Mouse (Mus musculus): ENCODE measurements around the gene Olfr551. TPM values are rescaled to one million over a fixed set of nuclear protein-coding genes. Genes with fewer than 3 reads are reported as not detected.

Olfr551 gene
- polyA plus RNA-seq, 1 experiment from 2014 or later, result not detected

- Histone ChIP-seq H3K27ac (replicated peaks in 1 of 2; ENCODE audit: control insufficient read depth in 1 of 2, insufficient read depth in 1 of 2, low read depth in 2 of 2, low read length in 2 of 2) (no peak within 1 kb of the TSS), H3K4me1 (ENCODE audit: control insufficient read depth in 2 of 2, insufficient read depth in 2 of 2, low read length in 2 of 2) (no peaks in the 10 kb centered on the region), H3K9ac (ENCODE audit: low read length) (no peak within 1 kb of the TSS), H3K9me3 (ENCODE audit: control insufficient read depth, low read length) (no peaks in the 10 kb centered on the region), H3K4me2 (ENCODE audit: low read length) (no peak within 1 kb of the TSS), H3K36me3 (ENCODE audit: control insufficient read depth, insufficient read depth, low read length) (no peaks in the 10 kb centered on the region), H3K4me3 (ENCODE audit: control insufficient read depth in 1 of 2, insufficient read depth in 1 of 2, low read depth in 1 of 2, low read length in 2 of 2) (no peak within 1 kb of the TSS), H3K27me3 (ENCODE audit: control insufficient read depth, insufficient read depth, low read length) (no peaks in the 10 kb centered on the region)
- WGBS, result 79% methylated on average over 2 of the region's 2 CpGs
- ATAC-seq (ENCODE audit: insufficient number of reproducible peaks, insufficient read depth, low FRiP score, low read depth), result no peak
These were observed 51.1 kb downstream of the Olfr551 start, which contains the start of gene Olfr548-ps1 for GRCm38 (mm10) chr7:102540596-102540995. Olfr548-ps1 (plus strand) TSS chr7:102540896.

GRCm38 (mm10) chr7:102534449-102534848, 57.2 kb downstream of the Olfr551 start, which contains the start of gene Olfr547:
Olfr547 (plus strand) TSS chr7:102534749.
- 94% methylated on average over 1 of the region's 1 CpGs for WGBS
- H3K27me3 ChIP-seq (ENCODE audit: control insufficient read depth, insufficient read depth, low read length), result no peaks in the 10 kb centered on the region
- H3K27ac ChIP-seq (replicated peaks in 1 of 2; ENCODE audit: control insufficient read depth in 1 of 2, insufficient read depth in 1 of 2, low read depth in 2 of 2, low read length in 2 of 2), result no peak within 1 kb of the TSS
- H3K9me3 ChIP-seq (ENCODE audit: control insufficient read depth, low read length), result no peaks in the 10 kb centered on the region
- H3K4me1 ChIP-seq (ENCODE audit: control insufficient read depth in 2 of 2, insufficient read depth in 2 of 2, low read length in 2 of 2), result no peaks in the 10 kb centered on the region
- no peak within 1 kb of the TSS for H3K4me3 ChIP-seq (ENCODE audit: control insufficient read depth in 1 of 2, insufficient read depth in 1 of 2, low read depth in 1 of 2, low read length in 2 of 2)
- no peaks in the 10 kb centered on the region for H3K36me3 ChIP-seq (ENCODE audit: control insufficient read depth, insufficient read depth, low read length)
- H3K4me2 ChIP-seq (ENCODE audit: low read length), result no peak within 1 kb of the TSS
- no peak for ATAC-seq (ENCODE audit: insufficient number of reproducible peaks, insufficient read depth, low FRiP score, low read depth)
- no peak within 1 kb of the TSS for H3K9ac ChIP-seq (ENCODE audit: low read length)

Other genes starting within 250 kb of the Olfr551 start
- 119 TPM in 2 replicates for gene Rrm1, start 150.2 kb downstream of the Olfr551 start, polyA plus RNA-seq (2014; fragmentation: Nextera tagmentation; extraction: Ambion mirVana)
- 0.27 and 0.41 TPM in 2 replicates for gene Olfr543, start 110.2 kb downstream of the Olfr551 start, polyA plus RNA-seq (2014; fragmentation: Nextera tagmentation; extraction: Ambion mirVana)
- 0.12 and 0.13 TPM in 2 replicates for gene Olfr544, start 103.6 kb downstream of the Olfr551 start, polyA plus RNA-seq (2014; fragmentation: Nextera tagmentation; extraction: Ambion mirVana)
- not detected in 2 replicates for gene Olfr545, start 92.3 kb downstream of the Olfr551 start, polyA plus RNA-seq (2014; fragmentation: Nextera tagmentation; extraction: Ambion mirVana)
- not detected in 2 replicates for gene Olfr547, start 57.1 kb downstream of the Olfr551 start, polyA plus RNA-seq (2014; fragmentation: Nextera tagmentation; extraction: Ambion mirVana)
- gene Olfr548-ps1, start 51.0 kb downstream of the Olfr551 start, polyA plus RNA-seq (2014; fragmentation: Nextera tagmentation; extraction: Ambion mirVana), result not detected in 2 replicates
- gene Olfr549, start 42.0 kb downstream of the Olfr551 start, polyA plus RNA-seq (2014; fragmentation: Nextera tagmentation; extraction: Ambion mirVana), result not detected in 2 replicates
- 0.57 and 0.96 TPM in 2 replicates for gene Trim21, start 26.4 kb downstream of the Olfr551 start, polyA plus RNA-seq (2014; fragmentation: Nextera tagmentation; extraction: Ambion mirVana)
- not detected in 2 replicates for gene Olfr550, start 20.4 kb downstream of the Olfr551 start, polyA plus RNA-seq (2014; fragmentation: Nextera tagmentation; extraction: Ambion mirVana)
- gene Olfr552, start 5.9 kb upstream of the Olfr551 start, polyA plus RNA-seq (2014; fragmentation: Nextera tagmentation; extraction: Ambion mirVana), result not detected in 2 replicates
- gene Olfr553, start 26.3 kb upstream of the Olfr551 start, polyA plus RNA-seq (2014; fragmentation: Nextera tagmentation; extraction: Ambion mirVana), result not detected in 2 replicates
- gene Olfr554, start 46.5 kb upstream of the Olfr551 start, polyA plus RNA-seq (2014; fragmentation: Nextera tagmentation; extraction: Ambion mirVana), result not detected in 2 replicates
- not detected in 2 replicates for gene Olfr555, start 66.9 kb upstream of the Olfr551 start, polyA plus RNA-seq (2014; fragmentation: Nextera tagmentation; extraction: Ambion mirVana)
- gene Olfr556, start 73.0 kb upstream of the Olfr551 start, polyA plus RNA-seq (2014; fragmentation: Nextera tagmentation; extraction: Ambion mirVana), result not detected in 2 replicates
- 13.5 and 16.3 TPM in 2 replicates for gene Trim68, start 95.4 kb upstream of the Olfr551 start, polyA plus RNA-seq (2014; fragmentation: Nextera tagmentation; extraction: Ambion mirVana)
- gene Olfr557, start 104.0 kb upstream of the Olfr551 start, polyA plus RNA-seq (2014; fragmentation: Nextera tagmentation; extraction: Ambion mirVana), result not detected in 2 replicates
- gene Olfr558, start 110.3 kb upstream of the Olfr551 start, polyA plus RNA-seq (2014; fragmentation: Nextera tagmentation; extraction: Ambion mirVana), result 0.20 and 0.30 TPM in 2 replicates
- not detected in 2 replicates for gene Olfr33, start 127.2 kb upstream of the Olfr551 start, polyA plus RNA-seq (2014; fragmentation: Nextera tagmentation; extraction: Ambion mirVana)
- 0.12 TPM in 1 of 2 replicates, not detected in the other for gene Olfr559, start 135.6 kb upstream of the Olfr551 start, polyA plus RNA-seq (2014; fragmentation: Nextera tagmentation; extraction: Ambion mirVana)
- not detected in 2 replicates for gene Olfr560, start 167.5 kb upstream of the Olfr551 start, polyA plus RNA-seq (2014; fragmentation: Nextera tagmentation; extraction: Ambion mirVana)
- not detected in 2 replicates for gene Olfr78, start 167.6 kb upstream of the Olfr551 start, polyA plus RNA-seq (2014; fragmentation: Nextera tagmentation; extraction: Ambion mirVana)
- not detected in 2 replicates for gene Olfr561, start 179.3 kb upstream of the Olfr551 start, polyA plus RNA-seq (2014; fragmentation: Nextera tagmentation; extraction: Ambion mirVana)
- not detected in 2 replicates for gene Olfr564, start 211.6 kb upstream of the Olfr551 start, polyA plus RNA-seq (2014; fragmentation: Nextera tagmentation; extraction: Ambion mirVana)